Mouse (Mus musculus) embryo, embryonic 10 days (tissue): ENCODE measurements around the gene Tnfaip1.
"Not testable (repeated sequence)": the region's sequence is repeated elsewhere in the genome, so short reads cannot be mapped to it uniquely, and the experiment has no call there.

Experiments used
- DNase-seq: peaks from one replicate; pipeline ENCODE4 v3.0.0-alpha.2; 2015; ENCODE audit warnings: low spot score

The Tnfaip1 gene

GRCm38 (mm10) chr11:78536690-78537084 lies 555 bp upstream of the Tnfaip1 start:
- DNase-seq, result no peak

GRCm38 (mm10) chr11:78535376-78536079 lies 604 bp downstream of the Tnfaip1 start:
- DNase-seq, result peak; percentile 77

DNA sequence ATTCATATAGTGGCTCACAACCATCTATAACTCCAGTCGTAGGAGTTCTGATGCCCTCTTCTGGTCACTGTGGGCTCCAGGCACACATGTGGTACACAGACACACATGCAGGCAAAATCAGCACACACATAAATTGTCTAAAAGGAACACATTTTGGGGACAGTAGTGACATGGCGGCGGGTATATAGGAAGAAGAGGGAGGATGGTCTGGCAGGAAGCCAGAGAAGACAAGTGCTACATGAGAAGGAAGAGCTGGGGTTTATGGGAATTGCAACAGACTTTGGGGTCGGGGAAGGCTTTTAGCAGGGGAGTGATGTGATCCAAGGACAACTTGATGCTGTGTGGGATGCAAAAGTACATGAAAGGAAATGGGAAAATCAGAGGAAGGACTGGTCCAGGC lies 1.6 kb downstream of the Tnfaip1 start:
- DNase-seq, result no peak

GRCm38 (mm10) chr11:78531515-78531914 lies 4.6 kb downstream of the Tnfaip1 start:
- DNase-seq, result not testable (repeated sequence)

- DNase-seq, result no peak
Observed at GRCm38 (mm10) chr11:78531046-78531445, 5.1 kb downstream of the Tnfaip1 start.

GRCm38 (mm10) chr11:78530001-78530400 lies 6.1 kb downstream of the Tnfaip1 start:
- DNase-seq, result no peak

- no peak for DNase-seq
Observed at GRCm38 (mm10) chr11:78528714-78529113, 7.4 kb downstream of the Tnfaip1 start.

DNA sequence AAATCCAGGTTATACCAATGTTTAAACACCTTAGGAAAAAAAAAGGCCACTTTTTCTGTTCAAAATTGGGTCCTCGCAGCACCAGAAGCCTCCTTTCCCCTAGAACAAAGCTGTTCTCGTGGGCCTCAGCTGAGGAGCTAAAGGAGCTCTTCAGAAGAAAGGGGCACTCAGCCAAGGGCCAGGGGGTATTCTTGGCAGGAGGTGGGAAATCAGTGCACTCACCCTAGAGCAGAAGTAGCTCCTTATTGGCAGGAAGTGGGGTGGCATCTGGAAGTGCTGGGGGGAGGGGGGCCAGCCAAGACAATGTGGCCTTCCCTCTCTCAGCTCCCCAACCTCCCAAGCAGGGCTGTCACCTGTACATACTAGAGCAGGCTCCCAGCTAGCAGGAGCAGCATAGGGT lies 11.3 kb downstream of the Tnfaip1 start:
- DNase-seq, result no peak

- DNase-seq, result peak; percentile 24
Observed at GRCm38 (mm10) chr11:78523241-78523955, 12.7 kb downstream of the Tnfaip1 start.

DNA sequence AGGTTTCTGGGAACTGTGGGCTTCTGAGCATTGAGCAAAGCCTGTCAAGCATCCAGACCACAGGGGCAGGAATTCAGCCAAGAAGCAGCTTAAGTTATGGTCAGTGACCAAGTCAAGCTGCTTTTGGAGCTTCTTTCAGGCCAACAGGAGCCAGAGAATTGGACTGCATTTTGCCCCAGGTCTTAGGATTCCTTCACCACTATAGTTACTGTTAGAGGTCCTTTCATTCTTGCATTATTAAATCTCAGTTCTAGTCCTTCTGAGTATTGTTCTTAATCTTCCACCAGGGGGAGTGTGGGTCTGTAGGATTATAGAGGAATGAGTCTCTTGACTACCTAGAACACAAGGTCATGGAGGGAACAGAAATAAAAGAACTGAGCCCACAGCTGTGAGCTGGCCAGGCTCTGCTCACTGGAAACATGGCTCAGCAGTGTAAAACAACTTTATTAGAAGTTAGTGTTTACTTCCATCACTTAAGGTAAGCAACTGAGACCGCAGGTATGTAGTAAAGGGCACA lies 13.6 kb downstream of the Tnfaip1 start:
- DNase-seq, result peak; percentile 31

GRCm38 (mm10) chr11:78521880-78522279 lies 14.3 kb downstream of the Tnfaip1 start:
- no peak for DNase-seq

DNA sequence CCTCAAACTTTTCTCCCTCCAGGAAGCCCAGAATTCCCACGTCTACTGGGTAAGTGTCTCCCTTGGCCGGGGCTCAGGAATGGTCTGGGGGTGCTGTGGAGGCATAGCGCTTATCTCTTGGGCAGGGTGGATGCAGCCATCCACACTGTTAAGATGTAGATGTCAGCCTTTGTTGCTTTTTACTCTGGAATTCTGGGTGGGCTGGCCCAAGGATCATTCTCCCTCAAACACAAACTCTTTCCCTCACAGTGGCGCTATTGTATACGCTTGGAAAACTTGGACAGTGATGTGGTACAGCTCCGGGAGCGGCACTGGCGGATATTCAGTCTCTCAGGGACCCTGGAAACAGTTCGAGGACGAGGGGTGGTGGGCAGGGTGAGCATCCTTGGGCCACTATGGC lies 17.2 kb downstream of the Tnfaip1 start:
- DNase-seq, result no peak

DNA sequence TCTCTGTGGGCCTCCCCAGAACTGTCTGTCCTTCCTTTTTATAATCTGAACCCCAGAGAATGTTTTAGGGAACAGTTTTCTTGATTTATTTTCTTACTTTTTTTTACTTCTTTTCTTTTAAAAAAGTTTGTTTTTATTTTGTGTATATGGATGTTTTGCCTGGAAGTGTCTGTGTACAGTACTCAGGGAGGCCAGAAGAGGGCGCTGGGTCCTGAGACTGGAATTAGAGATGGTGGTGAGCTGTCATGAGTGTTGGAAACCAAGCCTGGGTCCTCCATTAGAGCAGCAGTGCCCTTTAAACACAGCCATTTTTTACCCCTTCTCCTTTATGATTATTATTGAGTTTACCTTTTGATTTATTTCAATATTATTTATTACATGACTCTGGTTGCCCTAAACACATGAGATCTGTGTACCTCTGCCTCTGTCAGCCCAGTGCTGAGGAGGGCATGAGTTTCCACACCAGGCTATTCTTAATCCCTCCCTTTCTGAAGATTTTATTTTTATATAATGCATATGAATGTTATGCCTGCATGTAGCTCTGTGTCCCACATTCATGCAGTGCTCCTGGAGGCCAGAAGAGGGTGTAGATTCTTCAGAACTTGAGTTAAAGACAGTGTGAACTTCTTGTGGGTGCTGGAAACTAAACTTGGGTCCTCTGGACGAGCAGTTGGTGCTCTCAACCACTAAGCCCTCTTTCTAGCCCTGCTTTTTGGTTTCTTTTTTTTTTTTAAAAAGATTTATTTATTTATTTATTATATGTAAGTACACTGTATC lies 20.4 kb downstream of the Tnfaip1 start:
- peak; percentile 20 for DNase-seq

DNA sequence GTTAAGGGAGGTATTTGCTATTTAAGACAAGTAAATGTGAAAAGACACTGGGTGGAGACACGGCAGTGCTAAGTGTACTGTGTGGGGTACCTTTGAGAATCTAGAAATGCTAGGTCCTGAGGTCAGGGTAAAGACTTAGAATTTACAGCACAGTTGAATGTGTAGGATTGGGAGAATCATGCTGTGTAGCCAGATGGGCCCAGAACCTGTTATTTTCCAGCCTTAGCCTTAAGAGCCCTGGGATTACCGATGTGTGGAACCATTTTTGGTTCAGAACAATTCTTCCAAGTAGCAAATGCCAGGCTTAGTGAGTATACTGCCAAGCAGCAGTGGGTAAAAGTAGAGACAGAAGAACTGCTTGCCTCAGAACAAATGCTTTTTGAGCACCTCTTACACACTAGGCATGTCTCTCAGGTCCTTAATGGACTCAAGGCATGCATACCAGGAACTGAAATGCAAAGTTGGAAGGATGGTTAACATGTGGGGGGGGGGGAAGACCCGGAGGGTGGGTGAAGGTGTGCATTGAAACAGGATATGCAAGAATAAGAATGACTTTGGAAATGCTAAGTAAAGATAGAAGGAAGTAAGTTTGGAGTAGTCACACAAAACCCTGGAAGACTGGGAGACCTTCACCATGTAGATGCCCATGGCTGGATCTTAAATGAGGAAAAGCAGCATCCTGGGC lies 22.9 kb downstream of the Tnfaip1 start:
- no peak for DNase-seq

- peak; percentile 92 for DNase-seq
Observed at GRCm38 (mm10) chr11:78512025-78512957, 23.8 kb downstream of the Tnfaip1 start, which contains the start of the genes Tmem199 and Poldip2. Gene Tmem199 (minus strand): TSS chr11:78512172. Gene Poldip2 (plus strand): TSS chr11:78512193.

DNA sequence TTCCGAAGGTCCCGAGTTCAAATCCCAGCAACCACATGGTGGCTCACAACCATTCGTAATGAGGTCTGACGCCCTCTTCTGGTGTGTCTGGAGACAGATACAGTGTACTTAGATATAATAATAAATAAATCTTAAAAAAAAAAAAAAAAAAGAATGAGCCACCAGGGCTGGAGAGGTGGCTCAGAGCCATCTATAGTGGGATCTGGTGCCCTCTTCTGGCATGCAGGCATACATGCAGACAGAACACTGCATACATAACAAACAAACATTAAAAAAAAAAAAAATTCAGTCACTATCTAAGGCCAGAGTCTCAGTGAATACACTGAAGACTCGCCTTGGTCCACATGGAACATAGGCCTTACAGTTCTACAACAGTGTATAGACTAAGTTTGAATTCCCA lies 27.0 kb downstream of the Tnfaip1 start:
- DNase-seq, result peak; percentile 32

GRCm38 (mm10) chr11:78505430-78505829 lies 30.7 kb downstream of the Tnfaip1 start:
- DNase-seq, result no peak

- no peak for DNase-seq
Observed at GRCm38 (mm10) chr11:78502909-78503650, 33.1 kb downstream of the Tnfaip1 start, which contains the start of gene Sebox. Gene Sebox (plus strand): TSS chr11:78503447.

DNA sequence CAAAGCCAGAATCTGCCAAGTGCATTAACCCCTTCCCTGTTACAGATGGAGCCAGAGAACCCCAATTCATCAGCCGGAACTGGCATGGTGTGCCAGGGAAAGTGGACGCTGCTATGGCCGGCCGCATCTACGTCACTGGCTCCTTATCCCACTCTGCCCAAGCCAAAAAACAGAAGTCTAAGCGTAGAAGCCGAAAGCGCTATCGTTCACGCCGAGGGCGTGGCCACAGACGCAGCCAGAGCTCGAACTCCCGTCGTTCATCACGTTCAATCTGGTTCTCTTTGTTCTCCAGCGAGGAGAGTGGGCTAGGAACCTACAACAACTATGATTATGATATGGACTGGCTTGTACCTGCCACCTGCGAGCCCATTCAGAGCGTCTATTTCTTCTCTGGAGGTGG lies 34.6 kb downstream of the Tnfaip1 start:
- no peak for DNase-seq
